Mouse (Mus musculus): ENCODE data around the gene Rhbdd3.

Gene Rhbdd3

DNA sequence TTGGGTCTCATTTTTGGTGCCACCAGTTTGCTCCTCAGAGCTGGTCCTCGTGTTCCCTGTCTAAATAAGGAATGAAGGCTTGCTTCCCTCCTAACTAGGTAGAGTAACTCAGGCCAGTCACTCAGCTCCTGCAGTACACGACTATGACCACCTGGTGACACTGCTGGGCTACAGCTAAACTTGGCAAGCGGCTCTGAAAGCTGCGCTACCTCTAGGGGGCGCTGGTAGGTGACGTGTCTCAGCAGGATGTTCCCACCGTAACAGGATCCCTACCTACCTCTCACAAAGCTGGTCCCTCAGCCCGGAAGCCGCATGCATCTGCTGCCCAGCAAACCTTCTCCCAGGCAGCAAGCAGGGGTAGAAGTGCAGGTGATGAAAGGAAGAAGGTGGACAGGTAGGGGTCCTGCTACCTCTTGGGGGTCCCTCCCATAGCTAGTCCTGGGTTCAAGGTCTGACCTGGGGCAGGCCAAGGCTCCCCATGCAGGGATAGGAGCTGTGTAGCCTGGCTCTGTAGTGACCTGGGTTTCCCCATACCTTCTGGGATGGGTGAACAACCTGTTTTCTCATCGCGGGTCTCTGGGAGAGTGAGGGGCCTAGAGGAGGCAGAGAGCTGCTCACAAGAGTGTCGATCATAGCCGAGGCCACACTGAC is 16.3 kb downstream of the Rhbdd3 start:
- no peak for DNase-seq (ENCODE audit: extremely low read depth, low read depth, low spot score)

DNA sequence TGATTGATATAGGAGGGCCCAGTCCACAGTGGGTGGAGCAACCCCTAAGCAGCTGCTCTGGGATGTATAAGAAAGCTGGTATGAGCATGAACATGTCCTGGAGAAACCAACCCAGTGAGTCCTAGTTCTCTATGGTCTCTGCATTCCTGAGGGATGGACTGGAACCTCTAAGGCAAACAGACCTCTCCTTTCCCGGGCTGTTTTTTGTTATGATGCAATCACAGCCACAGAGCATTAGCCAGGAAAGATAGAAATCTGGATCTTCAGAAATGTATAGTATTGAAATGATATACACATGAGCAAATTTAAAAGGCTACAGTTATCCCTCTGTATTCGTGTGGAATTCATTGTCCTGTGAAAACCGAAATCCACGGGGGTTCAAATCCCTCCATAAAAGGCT is 27.0 kb downstream of the Rhbdd3 start:
- no peak for DNase-seq (ENCODE audit: extremely low read depth, low read depth, low spot score)

DNA sequence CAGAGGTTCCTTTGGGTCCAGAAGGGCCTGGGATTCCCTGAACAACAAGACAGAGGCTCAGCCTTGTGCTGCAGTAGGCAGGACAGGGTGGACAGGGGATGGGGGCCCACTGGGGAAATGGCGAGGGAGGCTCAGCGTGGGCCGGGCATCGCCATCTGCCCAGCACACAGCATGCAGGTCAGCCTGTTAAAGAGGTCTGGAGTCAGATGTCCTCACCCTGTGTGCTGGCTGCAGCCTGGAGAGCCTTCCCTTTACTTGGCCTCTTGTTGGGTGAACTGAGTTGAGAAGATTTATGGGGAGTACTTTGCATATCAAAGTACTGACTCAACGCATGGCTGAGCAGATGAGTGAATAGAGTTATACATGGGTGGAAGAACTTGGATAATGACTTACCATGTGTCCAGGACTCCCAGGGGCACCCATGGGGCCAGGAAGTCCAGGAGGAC is 30.3 kb downstream of the Rhbdd3 start:
- DNase-seq (ENCODE audit: extremely low read depth, low read depth, low spot score), result no peak

DNA sequence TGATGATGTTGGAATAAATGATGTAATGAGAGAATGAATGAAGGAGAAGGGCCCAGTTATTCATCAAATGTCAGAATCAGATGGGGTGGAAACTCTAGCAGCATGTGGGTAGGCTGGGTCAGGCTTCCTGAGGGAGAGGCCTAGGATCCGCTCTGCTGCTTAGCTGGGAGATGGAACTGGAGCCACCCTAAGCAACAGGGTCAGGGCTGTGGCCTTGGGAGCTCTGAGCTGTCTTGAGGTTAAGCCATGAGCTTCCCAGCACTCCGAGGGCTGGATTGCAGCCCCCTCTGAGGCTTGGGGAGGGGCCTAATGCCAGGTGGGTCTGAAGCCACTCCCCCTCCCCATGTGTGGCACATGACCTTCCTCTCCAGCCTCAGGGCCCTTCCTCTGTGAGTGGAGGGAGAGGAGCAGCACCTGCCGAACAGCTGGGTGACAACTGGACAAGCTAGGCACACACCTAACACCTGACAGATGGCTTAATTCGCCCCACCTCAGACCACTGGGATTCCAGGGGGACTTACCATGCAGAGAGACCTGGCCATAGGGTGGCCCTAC is 31.5 kb downstream of the Rhbdd3 start:
- no peak for DNase-seq (ENCODE audit: extremely low read depth, low read depth, low spot score)

DNA sequence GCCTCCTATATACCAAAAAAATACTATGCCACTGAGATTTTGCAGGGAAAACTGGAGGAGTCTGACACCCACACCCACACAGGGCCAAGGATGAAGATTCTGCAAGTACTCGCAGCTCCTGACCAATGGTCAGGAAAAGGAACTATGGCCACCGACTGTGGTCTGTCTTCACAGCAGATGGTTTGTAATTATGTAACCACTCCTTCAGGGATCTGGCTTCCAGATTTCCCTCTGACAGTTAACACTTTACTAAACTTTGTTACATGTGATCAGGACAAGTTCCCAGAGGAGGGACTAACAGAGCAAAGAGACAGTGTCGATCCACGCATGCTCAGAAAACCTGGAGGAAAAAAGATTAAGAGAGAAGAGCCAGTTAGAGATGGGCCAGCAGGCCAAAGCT is 34.0 kb downstream of the Rhbdd3 start:
- DNase-seq (ENCODE audit: extremely low read depth, low read depth, low spot score), result no peak

DNA sequence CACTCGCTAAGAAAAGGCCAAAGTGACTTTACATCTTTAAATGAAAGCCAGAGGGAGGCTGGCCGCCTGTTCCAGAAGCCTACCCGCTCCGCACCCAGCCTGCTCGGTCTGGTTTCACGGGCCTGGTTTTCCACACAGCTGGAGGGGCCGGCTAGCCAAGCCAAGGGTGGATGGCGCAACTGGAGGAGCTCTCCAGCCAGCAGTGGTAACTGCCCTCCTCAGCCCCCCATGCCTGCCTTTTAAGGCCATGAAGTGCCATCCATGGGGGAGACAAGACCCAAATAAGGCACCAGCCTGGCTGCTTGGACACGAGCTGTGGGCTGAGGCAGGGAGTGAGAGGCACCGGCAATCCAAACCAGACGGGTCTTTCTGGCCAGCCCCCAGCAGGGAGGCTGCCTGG is 37.2 kb downstream of the Rhbdd3 start:
- no peak for DNase-seq (ENCODE audit: extremely low read depth, low read depth, low spot score)

DNA sequence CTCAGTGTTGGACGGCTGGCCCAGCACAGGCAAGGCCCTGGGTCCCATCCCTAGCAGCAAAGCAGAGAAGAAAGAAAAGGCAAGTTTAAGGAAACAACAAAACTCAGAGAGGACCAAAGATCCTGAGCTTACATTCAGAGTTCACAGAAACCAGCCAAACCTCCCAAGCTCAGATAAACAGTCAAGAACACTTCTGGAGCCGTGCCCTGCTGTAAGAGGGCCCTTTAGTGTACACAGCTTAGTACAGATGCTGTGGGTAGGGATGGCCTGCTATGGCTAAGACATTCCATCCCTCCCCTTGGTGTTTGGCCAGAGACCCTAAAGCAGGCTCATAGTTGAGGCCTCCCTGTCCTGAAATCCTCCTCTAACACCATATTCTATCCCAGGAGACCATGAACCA is 39.9 kb downstream of the Rhbdd3 start:
- no peak for DNase-seq (ENCODE audit: extremely low read depth, low read depth, low spot score)

DNA sequence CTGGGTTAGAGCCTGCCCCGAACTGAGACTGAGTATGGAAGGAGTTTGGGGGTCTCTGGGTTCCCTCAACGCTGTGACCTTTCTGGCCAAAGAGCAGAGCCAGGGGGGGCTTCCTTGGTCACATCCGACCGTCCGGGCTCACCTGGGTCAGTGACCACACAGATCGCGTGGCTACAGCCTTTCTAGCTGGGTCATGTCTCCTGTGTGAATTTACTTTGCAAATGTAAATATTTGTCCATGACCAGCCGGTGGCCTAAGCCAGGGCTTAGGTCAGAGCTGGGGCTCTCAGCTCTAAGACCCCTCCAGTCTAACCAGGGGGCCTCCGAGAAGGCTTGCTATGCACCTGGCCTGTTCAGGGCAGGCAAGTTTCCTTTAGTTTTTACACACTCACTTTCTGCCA is 40.6 kb downstream of the Rhbdd3 start:
- no peak for DNase-seq (ENCODE audit: extremely low read depth, low read depth, low spot score)

DNA sequence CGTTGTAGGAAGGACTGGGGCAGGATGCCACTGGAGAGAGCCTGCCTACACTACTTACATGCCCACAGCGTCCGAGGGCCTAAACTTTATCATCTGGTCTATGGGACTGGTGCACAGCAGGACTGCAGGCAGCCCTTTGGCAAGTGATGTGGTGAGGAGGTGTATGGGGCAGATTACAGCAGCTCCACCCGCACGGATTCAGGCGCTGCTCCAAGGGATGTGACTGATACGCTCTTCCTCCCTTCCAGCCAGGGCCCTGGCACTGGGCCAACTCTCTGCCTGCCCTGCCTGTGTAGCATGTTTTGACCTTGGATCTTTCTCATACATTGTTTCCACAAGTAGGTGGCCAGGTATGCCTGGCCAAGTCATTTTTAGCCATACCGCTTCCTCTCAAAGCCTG is 41.9 kb downstream of the Rhbdd3 start:
- DNase-seq (ENCODE audit: extremely low read depth, low read depth, low spot score), result no peak

DNA sequence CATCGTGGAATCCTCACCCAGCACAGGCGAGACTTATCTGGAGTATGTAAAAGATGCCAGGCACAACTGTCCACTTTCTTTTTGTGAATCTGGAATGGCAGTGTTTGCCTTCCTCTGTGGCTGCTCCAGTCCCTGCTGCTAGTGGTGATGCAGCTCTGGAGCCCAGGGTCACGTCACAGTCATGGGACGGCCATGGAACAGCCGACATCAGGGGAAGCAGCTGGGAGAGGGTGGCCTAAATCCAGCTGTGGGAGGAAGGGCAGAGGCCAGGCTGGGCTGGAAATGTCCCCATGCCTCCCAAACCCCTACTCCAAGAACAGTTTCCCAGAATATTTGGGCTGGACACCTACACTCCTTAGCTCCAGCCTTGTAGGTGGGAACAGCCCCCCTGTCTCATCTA is 42.5 kb downstream of the Rhbdd3 start:
- DNase-seq (ENCODE audit: extremely low read depth, low read depth, low spot score), result no peak

DNA sequence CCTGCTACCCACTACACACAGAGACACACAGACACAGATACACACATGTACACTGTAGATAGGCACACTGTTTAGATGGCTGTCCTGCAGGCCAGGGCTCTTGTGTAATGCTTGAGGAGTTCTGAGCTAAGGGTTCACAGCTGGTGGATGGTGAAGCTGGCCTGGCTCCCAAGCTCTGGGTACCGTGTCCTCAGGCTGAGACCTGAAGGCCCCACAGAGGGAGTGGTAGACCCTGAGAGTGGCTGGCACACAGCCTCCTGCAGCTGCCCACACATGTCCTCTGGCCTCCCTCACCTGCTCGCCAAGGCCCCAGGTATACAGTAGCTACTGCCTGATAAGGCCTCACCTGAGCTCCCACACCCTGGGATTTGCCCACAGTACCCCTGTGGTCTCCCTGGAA is 43.2 kb downstream of the Rhbdd3 start:
- no peak for DNase-seq (ENCODE audit: extremely low read depth, low read depth, low spot score)

DNA sequence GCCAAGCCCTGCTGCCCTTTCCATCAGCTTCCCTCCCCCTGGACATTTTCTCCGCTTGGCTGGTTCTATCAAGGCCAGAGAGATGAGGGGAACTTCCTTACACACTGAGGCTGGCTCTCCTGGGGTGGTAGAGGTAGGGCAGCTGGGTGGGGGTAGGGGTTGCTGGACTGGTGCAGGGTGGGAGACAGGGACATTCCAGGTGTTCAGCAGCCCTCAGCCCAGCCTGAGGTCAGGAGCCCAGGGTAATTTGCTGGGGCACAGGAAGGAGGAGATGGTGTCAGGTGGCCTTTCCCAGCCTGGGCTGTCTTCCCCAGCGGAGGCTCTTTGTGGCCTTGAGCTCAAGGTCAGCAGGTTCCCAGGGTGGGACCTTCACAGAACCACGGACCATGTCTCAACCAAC is 46.9 kb downstream of the Rhbdd3 start:
- DNase-seq (ENCODE audit: extremely low read depth, low read depth, low spot score), result no peak

DNA sequence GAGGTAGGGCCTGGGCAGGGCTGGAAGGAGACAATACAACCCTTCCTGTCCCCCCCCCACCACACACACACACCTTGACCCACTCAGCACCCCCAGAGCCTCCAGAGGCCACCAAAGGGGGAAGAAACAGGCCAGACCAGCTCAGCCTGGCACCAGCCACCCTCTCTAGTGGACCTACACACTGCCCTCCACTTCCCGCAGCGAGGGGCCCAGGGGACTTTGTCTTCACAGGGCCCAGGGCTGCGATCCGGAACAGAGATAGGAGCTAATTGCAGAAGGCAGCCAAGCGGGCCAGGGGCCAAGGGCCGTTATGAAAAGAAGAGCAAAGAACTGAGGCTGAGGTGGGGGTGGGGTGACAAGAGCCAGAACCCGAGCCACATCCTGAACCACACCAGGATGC is 50.5 kb downstream of the Rhbdd3 start:
- DNase-seq (ENCODE audit: extremely low read depth, low read depth, low spot score), result no peak

DNA sequence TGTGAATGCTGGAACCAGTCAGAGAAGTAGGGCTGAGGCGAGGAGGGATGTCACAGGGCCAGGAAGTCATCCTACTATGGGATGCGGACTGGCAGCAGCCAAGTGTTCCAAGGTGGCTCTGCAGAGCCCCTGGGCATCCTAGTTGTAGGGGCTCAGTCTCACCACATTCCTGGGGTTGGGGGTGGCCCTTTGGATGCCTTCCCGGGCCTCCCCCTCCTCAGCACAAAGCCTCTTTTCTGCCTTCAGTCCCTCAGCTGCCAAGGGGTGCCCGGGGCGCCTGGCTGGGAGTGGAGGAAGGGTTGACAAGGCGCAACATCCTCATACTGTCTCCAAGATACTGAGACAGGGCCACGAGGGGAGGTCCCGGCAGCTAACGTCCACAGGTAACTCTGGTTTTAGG is 51.2 kb downstream of the Rhbdd3 start:
- DNase-seq (ENCODE audit: extremely low read depth, low read depth, low spot score), result no peak

DNA sequence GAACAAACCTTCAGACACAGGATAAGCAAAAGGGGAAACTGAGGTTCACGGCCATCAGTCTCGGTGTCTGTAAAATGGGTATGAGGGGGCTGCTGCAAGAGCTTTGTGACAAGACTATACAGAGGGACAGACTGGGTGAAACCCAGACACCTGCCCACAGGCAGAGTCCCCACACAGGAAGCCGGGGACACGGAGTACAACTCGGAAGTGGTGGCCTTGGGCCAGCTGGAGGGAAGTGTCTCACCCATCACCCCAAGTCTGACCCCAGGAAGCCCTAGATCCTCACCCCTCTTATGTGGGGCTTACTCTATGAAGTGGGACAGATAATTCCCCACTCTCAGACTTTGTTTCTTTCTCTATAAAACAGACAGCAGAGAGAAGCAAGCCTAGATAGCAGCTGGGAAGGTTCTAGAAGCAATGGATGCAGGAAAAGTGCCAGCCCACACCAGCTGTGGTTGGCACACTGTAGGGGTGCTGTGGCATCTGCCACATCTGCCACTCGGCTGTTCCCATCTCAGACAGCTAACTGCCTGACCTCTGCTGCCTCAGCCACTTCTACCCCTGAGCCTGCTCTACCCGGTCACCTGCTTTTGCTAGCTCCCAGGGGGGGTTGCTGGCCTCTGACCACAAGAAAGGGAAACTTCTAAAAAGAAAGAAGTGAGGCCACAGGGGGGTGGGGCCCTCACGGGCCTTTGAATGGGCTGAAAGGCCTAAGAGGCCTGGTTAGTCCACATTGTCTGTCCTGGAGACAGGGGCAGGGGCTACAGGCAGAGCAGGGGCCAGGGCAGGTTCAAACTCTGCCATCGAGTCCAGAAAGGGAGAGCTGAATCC is 51.9 kb downstream of the Rhbdd3 start:
- no peak for DNase-seq (ENCODE audit: extremely low read depth, low read depth, low spot score)

DNA sequence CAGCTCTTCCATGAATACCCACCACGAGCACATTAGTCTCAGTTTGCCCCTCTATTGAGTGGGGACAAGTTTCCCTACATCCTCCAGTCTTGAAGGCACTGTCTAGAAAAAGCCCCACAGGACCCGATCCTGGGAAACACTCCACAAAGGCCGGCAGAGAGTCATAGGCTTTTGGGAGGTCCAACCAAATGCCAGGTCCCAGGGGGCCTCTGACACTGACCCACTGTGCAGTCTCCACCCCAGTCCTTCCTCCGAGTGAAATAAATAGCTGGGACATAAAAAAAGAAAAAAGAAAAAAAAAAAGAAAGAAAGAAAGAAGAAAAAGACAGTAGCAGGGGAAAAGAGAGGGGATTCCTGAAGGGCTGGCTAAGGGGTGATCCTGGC is 52.5 kb downstream of the Rhbdd3 start:
- no peak for DNase-seq (ENCODE audit: extremely low read depth, low read depth, low spot score)

DNA sequence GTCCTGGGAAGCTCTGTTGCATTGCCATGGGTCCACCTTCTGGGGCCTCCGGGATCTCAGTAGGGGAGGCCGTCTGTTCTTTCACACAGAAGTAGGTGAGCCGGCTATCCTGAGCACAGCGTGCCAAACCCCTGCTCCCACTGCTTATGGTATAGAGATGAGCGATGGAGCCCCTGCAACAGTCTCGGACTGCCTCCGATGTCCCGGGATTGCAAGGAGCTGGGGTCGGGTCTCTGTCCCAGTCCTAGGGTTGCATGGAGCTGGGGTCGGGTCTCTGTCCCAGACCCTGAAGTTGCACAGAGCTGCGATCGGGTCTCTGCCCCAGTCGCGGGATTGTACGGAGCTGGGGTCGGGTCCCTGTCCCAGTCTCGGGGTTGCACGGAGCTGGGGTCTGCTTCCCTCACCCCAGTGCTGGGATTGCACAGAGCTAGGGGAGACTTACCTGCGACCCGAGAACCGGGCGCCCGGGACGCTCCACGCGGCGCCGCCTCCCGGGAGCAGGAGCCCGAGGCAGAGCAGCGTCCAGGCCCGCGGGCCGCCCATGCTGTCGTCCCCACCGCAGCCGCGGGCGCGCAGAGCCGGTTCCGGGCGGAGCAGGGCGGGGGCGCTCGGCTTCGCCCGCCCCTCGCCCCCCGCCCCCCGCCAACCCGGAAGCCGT is 53.1 kb downstream of the Rhbdd3 start, which contains the start of gene Emid1:
Gene Emid1, minus strand, starts transcription at position 578 of the 658 bp plus-strand sequence.
- no peak for DNase-seq (ENCODE audit: extremely low read depth, low read depth, low spot score)

DNA sequence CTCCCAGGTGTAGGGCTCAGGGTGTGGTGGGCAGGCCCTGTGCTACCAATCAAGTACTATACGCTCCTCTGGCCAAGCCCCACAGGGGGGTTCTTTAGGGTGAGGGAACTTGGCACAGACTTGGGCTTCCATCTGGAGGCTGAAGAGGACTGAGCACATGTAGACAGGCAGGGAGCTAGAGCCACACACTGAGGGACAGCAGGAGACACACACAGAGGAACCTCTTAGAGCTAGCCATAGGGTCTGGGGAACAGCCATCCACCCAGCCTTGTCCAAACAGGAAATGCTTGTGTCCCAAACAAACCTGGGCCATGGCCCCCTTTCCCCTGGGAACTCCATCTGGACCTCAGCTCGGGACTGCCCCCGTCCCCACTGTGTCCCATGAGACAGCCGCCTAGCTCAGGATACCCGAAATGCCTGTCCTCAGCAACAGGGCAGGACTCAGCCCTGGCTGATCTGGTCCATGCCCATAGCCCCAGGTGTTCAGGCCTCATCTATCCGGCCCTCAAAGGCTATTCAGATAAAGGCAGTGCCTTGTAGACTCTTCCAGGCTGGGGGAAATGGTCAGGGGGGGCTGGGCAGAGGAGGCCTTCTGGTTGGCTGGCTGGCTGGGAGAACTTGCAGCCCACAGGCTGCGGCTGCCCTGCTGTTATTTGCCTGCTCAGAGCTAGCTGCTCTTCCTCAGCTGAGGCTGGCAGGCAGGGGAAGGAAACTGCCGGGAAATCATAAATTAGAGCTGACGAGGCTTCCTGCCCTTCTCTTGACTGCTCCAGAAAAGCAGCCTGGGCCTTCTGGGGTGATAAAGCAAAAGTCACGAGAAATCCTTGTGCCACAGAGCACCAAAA is 56.5 kb downstream of the Rhbdd3 start:
- no peak for DNase-seq (ENCODE audit: extremely low read depth, low read depth, low spot score)
